Mouse (Mus musculus) kidney, adult 2 months (tissue): ENCODE data around the gene Acsf3.

Experiments
- CTCF ChIP-seq: fragments of 200-500 bp; conservative IDR thresholded peaks from 2 replicates; pipeline ENCODE4 v1.5.1; 2011; ENCODE audit warnings: low read depth, mild to moderate bottlenecking, control low read depth, low read length, moderate library complexity, mixed read lengths; ENCODE audit not compliant: insufficient read depth, insufficient read length
- POLR2A ChIP-seq: fragments of 200-500 bp; IDR thresholded peaks from one replicate; pipeline ENCODE4 v1.6.1; 2011; ENCODE audit warnings: low read depth, low read length, control low read depth

- TF ChIP-seq CTCF = no peak
- TF ChIP-seq POLR2A = no peak
These were observed 39.3 kb downstream of the Acsf3 start for GRCm38 (mm10) chr8:122814608-122815007.
